Mouse (Mus musculus): ENCODE measurements around the gene Slc35f6.

The Slc35f6 gene

DNA sequence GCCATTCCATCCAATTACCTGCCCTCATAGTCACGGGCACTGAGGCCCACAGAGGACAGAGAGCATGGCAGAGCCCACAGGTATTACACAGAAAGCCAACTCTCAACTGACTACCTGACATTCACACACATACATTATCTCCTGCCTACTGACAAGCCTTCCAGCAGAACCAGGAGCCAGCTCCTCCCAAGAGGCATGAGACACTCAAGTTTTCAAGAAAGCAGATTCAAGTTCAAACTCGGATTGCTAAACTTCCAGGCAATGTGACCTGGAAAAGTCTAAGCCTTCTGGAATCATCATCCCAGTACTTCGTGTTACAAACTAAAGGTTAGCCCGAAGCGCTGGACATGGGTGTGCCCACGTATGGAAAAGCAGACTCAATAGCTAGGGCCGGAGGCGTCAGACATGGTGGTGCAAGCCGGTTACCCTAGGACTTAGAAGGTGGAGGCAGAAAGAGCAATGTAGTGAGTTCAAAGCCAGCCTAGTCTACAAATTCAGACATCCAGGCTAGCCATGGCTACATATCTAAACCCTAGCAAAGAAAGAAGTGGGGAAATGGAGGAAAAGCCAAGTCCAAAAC, 26.4 kb upstream of the Slc35f6 start:
- DNase-seq (ENCODE audit: low read depth, low spot score), result no peak

DNA sequence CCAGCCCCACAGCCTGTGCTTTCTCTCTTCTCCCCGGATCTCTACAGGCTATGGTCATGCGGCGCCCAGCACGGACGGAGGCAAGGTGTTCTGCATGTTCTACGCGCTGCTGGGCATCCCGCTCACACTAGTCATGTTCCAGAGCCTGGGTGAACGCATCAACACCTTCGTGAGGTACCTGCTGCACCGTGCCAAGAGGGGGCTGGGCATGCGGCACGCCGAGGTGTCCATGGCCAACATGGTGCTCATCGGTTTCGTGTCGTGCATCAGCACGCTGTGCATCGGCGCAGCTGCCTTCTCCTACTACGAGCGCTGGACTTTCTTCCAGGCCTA, 25.9 kb upstream of the Slc35f6 start:
- no peak for DNase-seq (ENCODE audit: low read depth, low spot score)

DNA sequence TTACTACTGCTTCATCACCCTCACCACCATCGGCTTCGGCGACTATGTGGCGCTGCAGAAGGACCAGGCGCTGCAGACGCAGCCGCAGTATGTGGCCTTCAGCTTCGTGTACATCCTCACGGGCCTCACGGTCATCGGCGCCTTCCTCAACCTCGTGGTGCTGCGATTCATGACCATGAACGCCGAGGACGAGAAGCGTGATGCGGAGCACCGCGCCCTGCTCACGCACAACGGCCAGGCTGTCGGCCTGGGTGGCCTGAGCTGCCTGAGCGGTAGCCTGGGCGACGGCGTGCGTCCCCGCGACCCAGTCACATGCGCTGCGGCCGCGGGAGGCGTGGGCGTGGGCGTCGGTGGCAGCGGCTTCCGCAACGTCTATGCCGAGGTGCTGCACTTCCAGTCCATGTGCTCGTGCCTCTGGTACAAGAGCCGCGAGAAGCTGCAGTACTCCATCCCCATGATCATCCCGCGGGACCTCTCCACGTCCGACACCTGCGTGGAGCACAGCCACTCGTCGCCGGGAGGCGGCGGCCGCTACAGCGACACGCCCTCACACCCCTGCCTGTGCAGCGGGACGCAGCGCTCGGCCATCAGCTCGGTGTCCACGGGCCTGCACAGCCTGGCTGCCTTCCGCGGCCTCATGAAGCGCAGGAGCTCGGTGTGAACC, 25.4 kb upstream of the Slc35f6 start:
- no peak for DNase-seq (ENCODE audit: low read depth, low spot score)

- no peak for DNase-seq (ENCODE audit: low read depth, low spot score)
Measured at GRCm38 (mm10) chr5:30622841-30623185, 24.9 kb upstream of the Slc35f6 start.

DNA sequence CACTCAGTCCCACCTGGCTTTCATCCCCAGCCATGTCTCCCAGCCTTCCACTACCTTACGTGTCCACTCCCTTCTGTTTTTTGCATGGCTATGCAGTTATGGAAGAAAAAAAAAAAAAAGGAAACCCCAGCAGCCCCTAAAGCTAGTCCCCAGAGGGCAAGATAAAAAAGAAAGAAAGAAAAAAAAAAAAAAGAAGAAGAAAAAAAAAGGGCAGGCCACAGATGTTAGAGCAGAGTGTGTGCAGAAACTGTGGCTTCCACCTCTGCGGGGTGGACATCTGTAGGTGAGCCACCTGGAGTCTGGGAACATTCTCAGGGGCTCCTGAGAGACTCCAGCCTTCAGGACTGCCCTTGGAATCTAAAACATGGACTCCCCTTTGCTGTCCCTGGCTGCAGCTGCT, 24.4 kb upstream of the Slc35f6 start:
- no peak for DNase-seq (ENCODE audit: low read depth, low spot score)

GRCm38 (mm10) chr5:30624311-30624710, 23.4 kb upstream of the Slc35f6 start:
- no peak for DNase-seq (ENCODE audit: low read depth, low spot score)

DNA sequence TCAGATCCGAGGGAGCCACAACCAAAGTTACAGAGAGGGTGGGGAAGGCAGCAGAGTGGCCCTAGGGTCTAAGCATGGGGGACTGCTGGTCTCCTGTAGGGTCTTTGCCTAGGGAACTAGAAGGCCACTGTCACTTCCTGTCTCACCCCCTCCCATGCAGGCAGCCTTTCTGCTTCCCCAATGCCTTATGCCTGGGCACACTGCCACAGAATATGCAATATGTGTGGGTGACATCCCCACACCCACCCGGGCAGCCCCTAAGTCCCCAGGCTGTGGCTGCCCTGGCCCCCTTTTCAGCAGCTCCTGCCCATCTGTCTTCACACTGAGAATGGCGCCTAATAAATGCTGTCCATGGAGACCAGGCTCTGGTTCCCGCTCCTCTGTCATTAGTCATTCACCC, 22.8 kb upstream of the Slc35f6 start:
- no peak for DNase-seq (ENCODE audit: low read depth, low spot score)

GRCm38 (mm10) chr5:30625379-30625778, 22.4 kb upstream of the Slc35f6 start:
- no peak for DNase-seq (ENCODE audit: low read depth, low spot score)

GRCm38 (mm10) chr5:30626331-30627105, 21.2 kb upstream of the Slc35f6 start:
- DNase-seq (ENCODE audit: low read depth, low spot score), result no peak

DNA sequence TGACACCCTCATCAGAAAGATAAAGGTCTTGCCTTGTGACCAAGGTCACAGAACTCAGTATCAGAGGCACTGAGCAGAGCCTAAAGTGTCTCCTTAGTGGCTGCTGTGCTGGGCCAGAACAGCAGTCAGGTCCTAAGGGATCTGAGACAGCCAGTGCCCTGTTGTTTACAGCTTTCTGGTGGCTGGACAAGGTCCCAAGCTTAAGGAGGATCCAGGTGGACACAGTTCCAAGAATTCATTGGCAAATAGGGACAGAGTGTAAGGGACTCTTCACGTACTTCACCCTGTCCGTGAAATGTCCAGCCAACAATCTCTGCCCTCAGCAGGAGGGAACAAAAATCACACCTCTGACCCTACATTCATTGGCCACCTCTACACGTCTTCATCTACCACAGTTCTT, 19.2 kb upstream of the Slc35f6 start:
- no peak for DNase-seq (ENCODE audit: low read depth, low spot score)

- no peak for DNase-seq (ENCODE audit: low read depth, low spot score)
Measured at GRCm38 (mm10) chr5:30630401-30630800, 17.3 kb upstream of the Slc35f6 start.

- DNase-seq (ENCODE audit: low read depth, low spot score), result no peak
Measured at GRCm38 (mm10) chr5:30632134-30632533, 15.6 kb upstream of the Slc35f6 start.

DNA sequence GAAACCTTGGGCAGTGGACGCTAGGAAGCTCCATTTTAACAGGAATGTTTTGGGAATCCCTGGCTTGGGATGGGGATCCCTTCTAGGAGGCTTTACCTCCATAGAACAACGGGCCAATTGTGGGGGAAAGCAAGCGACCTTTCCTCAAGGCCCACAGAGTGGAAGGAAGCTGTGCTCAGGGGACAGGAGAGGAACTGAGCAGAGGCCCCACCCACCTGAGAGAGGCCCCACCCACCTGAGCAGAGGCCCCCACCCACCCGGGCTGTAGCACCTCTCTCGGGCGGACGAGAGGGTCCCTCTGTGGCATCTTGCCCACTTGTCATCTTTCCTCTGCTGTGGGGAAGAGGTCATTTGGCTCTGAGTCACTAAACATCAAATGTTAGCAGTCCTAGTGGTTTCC, 10.7 kb upstream of the Slc35f6 start:
- no peak for DNase-seq (ENCODE audit: low read depth, low spot score)

GRCm38 (mm10) chr5:30638041-30638440, 9.7 kb upstream of the Slc35f6 start:
- peak; percentile 38 for DNase-seq (ENCODE audit: low read depth, low spot score)

GRCm38 (mm10) chr5:30643477-30644179, 4.1 kb upstream of the Slc35f6 start:
- DNase-seq (ENCODE audit: low read depth, low spot score), result no peak

DNA sequence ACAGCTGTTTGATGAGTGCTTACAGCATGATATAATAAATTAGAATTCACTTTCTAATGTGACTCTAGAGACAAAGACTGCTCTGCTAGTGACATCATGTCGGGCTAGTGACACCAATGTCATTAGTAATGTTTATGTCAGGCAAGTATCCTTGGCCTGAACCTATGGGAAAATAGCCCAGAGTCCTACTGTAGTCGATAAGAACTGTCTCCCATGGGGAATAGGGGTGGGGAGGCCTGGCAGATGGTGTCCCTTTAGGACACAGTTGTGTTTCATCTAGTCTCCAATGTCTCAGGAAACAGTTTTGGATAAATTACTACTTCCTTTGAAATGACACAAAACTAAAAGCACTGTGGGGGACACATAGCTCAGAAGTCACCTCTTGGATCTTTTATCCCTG, 1.7 kb upstream of the Slc35f6 start:
- DNase-seq (ENCODE audit: low read depth, low spot score), result no peak

GRCm38 (mm10) chr5:30647396-30647795, 337 bp upstream of the Slc35f6 start:
- DNase-seq (ENCODE audit: low read depth, low spot score), result no peak

DNA sequence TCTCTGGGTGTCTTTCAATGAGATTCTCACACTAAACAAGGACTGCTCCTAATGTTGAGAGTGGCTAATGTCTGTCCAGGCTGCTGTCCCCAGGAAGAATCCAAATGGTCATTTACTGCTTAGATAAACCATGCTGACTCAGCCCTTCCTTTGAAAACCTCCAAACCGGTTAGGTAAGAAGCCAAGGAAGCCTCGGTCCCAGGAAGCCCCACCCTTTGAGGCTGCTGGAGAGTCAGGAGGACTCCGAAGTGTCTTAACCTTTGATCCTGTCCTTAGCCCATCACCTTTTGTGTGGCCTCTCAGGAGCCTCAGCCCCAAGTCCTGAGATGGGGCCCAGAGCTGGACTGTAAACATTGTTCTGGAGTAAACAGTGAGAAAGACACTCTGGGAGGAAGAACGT, 1.8 kb downstream of the Slc35f6 start:
- DNase-seq (ENCODE audit: low read depth, low spot score), result no peak

DNA sequence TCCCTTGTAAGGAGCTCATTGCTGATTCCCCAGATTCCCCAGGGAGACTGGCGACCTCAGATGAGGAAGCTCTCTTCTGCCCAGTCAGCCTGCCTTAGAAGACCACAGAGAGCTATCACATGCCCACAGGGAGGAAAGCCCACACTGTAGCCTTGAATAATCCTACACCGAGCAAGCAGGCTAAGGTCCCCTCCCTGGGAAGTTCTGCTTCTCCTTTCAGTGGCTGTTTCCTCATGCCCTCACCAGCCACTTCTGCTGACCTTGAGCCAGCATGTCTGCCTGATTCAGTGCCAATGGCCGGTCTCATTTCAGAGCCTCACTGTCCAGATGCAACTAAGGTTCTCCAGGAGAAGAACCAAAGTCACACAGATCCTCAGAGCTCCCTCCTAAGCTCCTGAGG, 3.0 kb downstream of the Slc35f6 start:
- peak; percentile 47 for DNase-seq (ENCODE audit: low read depth, low spot score)

DNA sequence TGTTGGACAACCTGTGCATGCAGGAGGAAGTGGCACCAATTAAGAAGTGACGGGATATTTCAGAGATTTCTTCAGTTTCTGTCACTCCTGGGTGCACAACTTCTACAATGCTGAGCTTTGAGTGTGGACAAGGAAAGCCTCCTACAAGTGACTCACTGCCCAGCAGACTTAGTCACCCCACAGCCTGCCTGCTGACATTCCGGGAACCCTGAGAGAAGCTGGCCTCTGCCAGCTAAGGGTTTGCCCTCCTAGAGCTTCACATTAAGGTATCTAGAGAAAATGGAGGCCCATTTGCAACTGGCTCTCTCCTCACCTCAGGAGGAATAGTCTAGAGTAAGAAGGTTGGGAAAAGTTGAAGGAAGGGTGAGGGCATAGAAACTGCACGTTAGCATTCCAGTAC, 3.8 kb downstream of the Slc35f6 start:
- no peak for DNase-seq (ENCODE audit: low read depth, low spot score)

DNA sequence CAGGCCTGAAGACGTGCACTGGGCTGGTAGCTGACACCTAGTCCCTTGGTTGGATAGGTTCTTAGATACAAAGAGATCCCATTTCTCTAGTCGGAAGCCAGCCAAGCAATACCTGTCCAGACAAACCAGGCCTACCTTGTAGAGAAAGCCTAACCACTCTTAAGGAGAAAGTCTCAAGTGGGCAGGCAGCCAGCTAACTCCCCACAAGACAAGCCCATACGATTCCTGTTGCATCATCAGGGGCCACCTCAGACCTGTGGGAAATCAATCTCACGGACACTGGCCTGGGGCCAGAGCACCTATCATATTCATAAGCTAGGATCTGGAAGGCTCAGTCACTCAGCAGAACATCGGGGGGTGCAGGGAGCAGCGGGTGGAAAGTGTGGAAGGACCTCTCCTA, 5.5 kb downstream of the Slc35f6 start:
- DNase-seq (ENCODE audit: low read depth, low spot score), result no peak

- DNase-seq (ENCODE audit: low read depth, low spot score), result no peak
Measured at GRCm38 (mm10) chr5:30655042-30655441, 7.3 kb downstream of the Slc35f6 start.

Measured in skeletal muscle tissue, adult 2 months (tissue).